Mouse (Mus musculus) lung, postnatal 0 days (tissue): ENCODE measurements around the gene Akap9. TPM values are rescaled to one million over a fixed set of nuclear protein-coding genes. Genes with fewer than 3 reads are reported as not detected.

Source experiments
- ATAC-seq: fragments of 200-750 bp; cut with Nextera tagmentation; 2 replicates; pipeline ENCODE4 v1.8.0; 2017; ENCODE audit warnings: moderate library complexity
- DNase-seq: peaks from one replicate; pipeline ENCODE4 v3.0.0-alpha.2; 2016; ENCODE audit warnings: low spot score
- H3K27ac ChIP-seq: fragments of 300-500 bp; sonication (generic); 2 replicates; pipeline ENCODE4 v1.5.1; 2014; ENCODE audit warnings: antibody characterized with exemption, mild to moderate bottlenecking, low read length, mixed read lengths
- H3K27me3 ChIP-seq: fragments of 300-500 bp; sonication (generic); replicated peaks from 2 replicates; pipeline ENCODE4 v1.6.1; 2014; ENCODE audit warnings: low read length, mixed read lengths; ENCODE audit not compliant: insufficient read depth
- H3K36me3 ChIP-seq: fragments of 300-500 bp; sonication (generic); 2 replicates; pipeline ENCODE4 v1.6.1; 2014; ENCODE audit warnings: low read length, mixed read lengths; ENCODE audit not compliant: insufficient read depth
- H3K4me1 ChIP-seq: fragments of 300-500 bp; sonication (generic); 2 replicates; pipeline ENCODE4 v1.6.1; 2014; ENCODE audit warnings: antibody characterized with exemption, low read depth, low read length, mixed read lengths; ENCODE audit not compliant: insufficient read depth
- H3K4me2 ChIP-seq: fragments of 300-500 bp; sonication (generic); replicated peaks from 2 replicates; pipeline ENCODE4 v1.6.1; 2014; ENCODE audit warnings: low read depth, mild to moderate bottlenecking, low read length, moderate library complexity, mixed read lengths
- H3K4me3 ChIP-seq: fragments of 300-500 bp; sonication (generic); 2 replicates; pipeline ENCODE4 v1.5.1; 2014; ENCODE audit warnings: low read depth, low read length
- H3K9ac ChIP-seq: fragments of 300-500 bp; sonication (generic); replicated peaks from 2 replicates; pipeline ENCODE4 v1.6.1; 2014; ENCODE audit warnings: low read depth, mild to moderate bottlenecking
- H3K9me3 ChIP-seq: fragments of 300-500 bp; sonication (generic); 2 replicates; pipeline ENCODE4 v1.6.1; 2016; ENCODE audit warnings: low read length, mixed read lengths
- CTCF ChIP-seq: IDR thresholded peaks from 2 replicates; pipeline ENCODE4 v1.5.1; 2016; ENCODE audit warnings: antibody characterized with exemption, mild to moderate bottlenecking
- EP300 ChIP-seq: IDR thresholded peaks from 2 replicates; pipeline ENCODE4 v1.6.1; 2016; ENCODE audit warnings: antibody characterized with exemption, mild to moderate bottlenecking, control low read depth
- WGBS: fragments of 180-500 bp; shearing (Covaris S2); extraction: QIAGEN DNeasy Blood & Tissue Kit; methylation state at CpG from one replicate; pipeline ENCODE4 v1.1.7; 2014; 5-methylcytosine and 5-hydroxymethylcytosine counted together
- polyA plus RNA-seq: library from polyadenylated mRNA; unstranded; fragments of >200 nt; fragmentation: Nextera tagmentation; extraction: Ambion mirVana; gene quantifications from 2 replicates; pipeline ENCODE4 v1.2.1, GENCODE M21; 2015

Akap9 gene
- polyA plus RNA-seq, 1 experiment from 2014 or later, result 144 TPM

DNA sequence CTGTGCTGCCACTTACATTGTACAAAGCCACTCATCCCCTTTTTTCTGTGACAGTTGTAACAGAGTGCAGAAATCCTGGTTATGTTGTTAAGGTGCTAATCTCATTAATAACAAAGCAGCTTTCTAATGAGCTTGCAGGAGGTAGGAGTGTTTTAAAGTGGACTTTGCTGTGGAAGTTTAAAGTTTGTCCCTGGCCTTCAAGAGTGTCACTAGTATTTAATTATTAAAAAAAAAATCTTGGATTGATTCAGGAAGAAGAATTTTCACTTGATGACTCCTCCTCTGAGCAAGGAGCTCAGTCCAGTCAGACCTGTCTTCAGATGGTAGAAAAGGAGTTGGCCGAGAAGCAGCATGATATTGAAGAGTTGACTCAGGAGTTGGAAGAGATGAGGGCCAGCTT is 26.7 kb downstream of the Akap9 start:
- DNase-seq (no peak), ATAC-seq (no peak)
- H3K4me3 ChIP-seq, result no peak overlapping the region
- H3K4me2 ChIP-seq, result no peak overlapping the region
- no peak overlapping the region for H3K27ac ChIP-seq
- no peaks in the 10 kb centered on the region for H3K27me3 ChIP-seq
- no peak overlapping the region for H3K9ac ChIP-seq
- H3K9me3 ChIP-seq, result no peaks in the 10 kb centered on the region
- WGBS, result 85% methylated on average over 1 of the region's 1 CpGs
- no peaks in the 10 kb centered on the region for H3K4me1 ChIP-seq
- H3K36me3 ChIP-seq, result peaks cover 27% of the 10 kb centered on the region; the same call in 1 of the 2 replicates
- TF ChIP-seq CTCF, result no peak
- TF ChIP-seq EP300, result no peak

DNA sequence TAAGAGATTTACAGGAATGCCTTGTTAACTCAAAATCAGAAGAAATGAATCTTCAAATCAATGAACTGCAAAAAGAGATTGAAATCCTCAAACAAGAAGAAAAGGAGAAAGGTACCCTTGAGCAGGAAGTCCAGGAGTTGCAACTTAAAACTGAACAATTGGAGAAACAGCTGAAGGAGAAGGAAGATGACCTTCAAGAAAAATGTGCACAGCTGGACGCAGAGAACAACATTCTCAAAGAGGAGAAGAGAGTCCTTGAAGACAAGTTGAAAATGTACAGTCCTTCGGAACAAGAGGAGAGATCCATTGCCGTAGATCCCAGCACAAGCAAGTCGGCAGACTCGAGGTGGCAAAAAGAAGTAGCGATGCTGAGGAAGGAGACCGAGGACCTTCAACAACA is 33.4 kb downstream of the Akap9 start:
- 91% methylated on average over 7 of the region's 7 CpGs for WGBS
- H3K9me3 ChIP-seq, result no peaks in the 10 kb centered on the region
- no peak overlapping the region for H3K27ac ChIP-seq
- TF ChIP-seq CTCF (no peak), EP300 (no peak)
- no peak for ATAC-seq
- no peak overlapping the region for H3K4me3 ChIP-seq
- no peak overlapping the region for H3K4me2 ChIP-seq
- H3K9ac ChIP-seq, result no peak overlapping the region
- no peaks in the 10 kb centered on the region for H3K4me1 ChIP-seq
- H3K36me3 ChIP-seq, result peaks cover 22% of the 10 kb centered on the region; the same call in 1 of the 2 replicates
- H3K27me3 ChIP-seq, result no peaks in the 10 kb centered on the region
- DNase-seq, result no peak

GRCm38 (mm10) chr5:3968415-3968814 is 40.6 kb downstream of the Akap9 start:
- no peak overlapping the region for H3K27ac ChIP-seq
- peaks cover 9% of the 10 kb centered on the region for H3K36me3 ChIP-seq
- no peak overlapping the region for H3K4me2 ChIP-seq
- no peak for DNase-seq
- no peaks in the 10 kb centered on the region for H3K27me3 ChIP-seq
- WGBS, result 90% methylated on average over 9 of the region's 9 CpGs
- no peak overlapping the region for H3K4me3 ChIP-seq
- no peak for ATAC-seq
- TF ChIP-seq CTCF, result no peak
- no peak overlapping the region for H3K9ac ChIP-seq
- H3K4me1 ChIP-seq, result no peaks in the 10 kb centered on the region
- no peaks in the 10 kb centered on the region for H3K9me3 ChIP-seq

DNA sequence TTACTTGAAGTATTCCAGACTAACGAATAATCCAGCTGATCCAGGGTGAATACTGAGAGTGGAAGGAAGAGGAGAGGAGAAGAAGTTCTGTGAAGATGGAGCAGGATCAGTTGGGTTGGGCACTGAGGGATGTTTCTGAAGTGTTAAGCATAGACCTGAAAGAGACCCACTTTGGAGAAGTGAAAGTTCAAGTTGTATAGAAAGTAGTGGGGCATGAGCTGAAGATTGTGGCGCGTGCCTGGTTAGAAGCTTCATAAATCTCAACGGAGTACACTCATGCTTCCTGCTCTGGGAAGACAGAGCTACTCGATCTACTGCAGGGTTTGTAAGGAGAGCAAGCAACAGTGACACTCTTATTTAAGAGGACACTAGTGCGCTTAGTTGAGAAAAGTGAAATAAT is 41.3 kb downstream of the Akap9 start:
- Histone ChIP-seq H3K9ac (no peak overlapping the region), H3K27ac (no peak overlapping the region), H3K9me3 (no peaks in the 10 kb centered on the region), H3K4me1 (no peaks in the 10 kb centered on the region), H3K4me2 (no peak overlapping the region), H3K27me3 (no peaks in the 10 kb centered on the region), H3K4me3 (no peak overlapping the region), H3K36me3 (peaks cover 13% of the 10 kb centered on the region)
- no peak for TF ChIP-seq EP300
- no peak for TF ChIP-seq CTCF
- DNase-seq, result no peak
- no peak for ATAC-seq
- WGBS, result 91% methylated on average over 6 of the region's 6 CpGs

DNA sequence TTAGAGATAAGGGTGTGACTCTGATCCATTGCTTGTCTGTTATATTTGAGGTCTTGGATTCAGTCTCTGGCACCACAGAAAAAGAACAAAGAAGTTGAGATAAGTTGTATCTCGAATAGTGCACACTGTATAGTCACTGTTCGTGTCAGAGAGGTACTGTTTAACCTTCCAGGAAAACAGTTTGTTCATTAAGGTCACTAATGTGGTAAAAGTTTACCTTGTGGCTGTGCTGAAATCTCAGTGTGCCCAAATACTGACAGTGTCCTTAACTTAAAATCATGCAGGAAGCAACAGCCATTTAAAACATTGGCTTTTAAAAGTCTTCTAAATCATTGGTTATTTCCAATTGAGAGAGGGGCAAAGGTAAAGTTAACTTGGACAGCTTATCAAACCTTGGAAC is 43.1 kb downstream of the Akap9 start:
- H3K36me3 ChIP-seq, result peaks cover 14% of the 10 kb centered on the region
- 75% methylated on average over 2 of the region's 2 CpGs for WGBS

DNA sequence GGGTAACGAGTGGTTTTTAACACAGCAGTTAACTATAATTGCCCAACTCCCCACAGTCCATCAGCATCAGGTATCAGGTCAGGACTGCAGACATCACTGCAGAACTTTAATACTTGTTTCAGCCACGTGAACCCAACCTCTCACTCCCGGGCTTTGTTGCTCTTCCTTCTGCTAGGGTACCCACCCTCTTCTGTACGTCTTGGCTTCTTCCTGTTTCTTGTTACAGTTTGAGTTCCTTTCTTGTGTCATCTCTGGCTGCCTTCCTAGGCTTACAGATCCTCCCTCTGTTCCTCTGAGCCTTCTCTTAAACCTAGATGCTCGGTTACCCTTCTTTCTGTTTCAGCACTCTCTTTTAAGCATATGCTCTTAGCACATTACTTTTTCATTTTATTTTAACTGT is 45.9 kb downstream of the Akap9 start:
- Histone ChIP-seq H3K36me3 (peaks cover 16% of the 10 kb centered on the region), H3K9ac (no peak overlapping the region), H3K4me3 (no peak overlapping the region), H3K4me2 (no peak overlapping the region), H3K27ac (no peak overlapping the region), H3K4me1 (no peaks in the 10 kb centered on the region), H3K9me3 (no peaks in the 10 kb centered on the region), H3K27me3 (no peaks in the 10 kb centered on the region)
- ATAC-seq (no peak), DNase-seq (no peak)
- no peak for TF ChIP-seq CTCF
- no peak for TF ChIP-seq EP300
- 74% methylated on average over 5 of the region's 5 CpGs for WGBS

More for the DNA sequence above, 43.1 kb downstream of the Akap9 start:
- no peak overlapping the region for H3K9ac ChIP-seq
- H3K4me2 ChIP-seq, result no peak overlapping the region
- H3K27me3 ChIP-seq, result no peaks in the 10 kb centered on the region
- no peaks in the 10 kb centered on the region for H3K4me1 ChIP-seq
- no peak overlapping the region for H3K27ac ChIP-seq
- DNase-seq, result no peak
- no peak overlapping the region for H3K4me3 ChIP-seq
- ATAC-seq, result no peak
- no peaks in the 10 kb centered on the region for H3K9me3 ChIP-seq
- TF ChIP-seq CTCF (no peak), EP300 (no peak)

DNA sequence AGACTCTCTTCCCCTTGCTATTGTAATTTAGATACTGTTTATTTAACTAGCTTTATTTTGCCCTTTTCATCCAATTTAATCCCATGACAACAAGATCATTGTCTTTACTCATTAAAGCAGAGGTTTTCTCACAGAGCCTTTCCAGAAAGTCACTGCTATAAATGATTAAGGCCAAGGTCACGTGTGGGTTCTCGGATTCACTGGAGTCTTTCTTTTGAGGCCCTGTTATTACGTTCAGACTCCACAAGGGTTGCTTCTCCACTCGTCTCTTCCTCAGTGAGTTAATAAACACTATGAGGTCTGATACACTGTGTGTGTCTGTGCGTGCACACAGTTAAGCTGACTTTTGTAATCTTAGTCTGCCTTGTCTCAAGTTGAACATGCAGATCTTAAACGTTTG is 47.0 kb downstream of the Akap9 start:
- no peak overlapping the region for H3K9ac ChIP-seq
- no peaks in the 10 kb centered on the region for H3K9me3 ChIP-seq
- no peak for DNase-seq
- peaks cover 15% of the 10 kb centered on the region for H3K36me3 ChIP-seq
- no peaks in the 10 kb centered on the region for H3K27me3 ChIP-seq
- TF ChIP-seq EP300 (no peak), CTCF (no peak)
- H3K4me1 ChIP-seq, result no peaks in the 10 kb centered on the region
- 84% methylated on average over 6 of the region's 6 CpGs for WGBS
- no peak overlapping the region for H3K4me2 ChIP-seq
- ATAC-seq, result no peak
- H3K4me3 ChIP-seq, result no peak overlapping the region
- no peak overlapping the region for H3K27ac ChIP-seq
